Mouse (Mus musculus): Measurements from ENCODE around the gene Icos. TPM values are rescaled to one million over a fixed set of nuclear protein-coding genes. Genes with fewer than 3 reads are reported as not detected.

The Icos gene
- polyA plus RNA-seq, 1 experiment from 2014 or later = 0.09 TPM

GRCm38 (mm10) chr1:60941056-60942048 is 36.4 kb upstream of the Icos start:
- no peaks in the 10 kb centered on the region for H3K27me3 ChIP-seq (replicated peaks; ENCODE audit: control insufficient read depth, insufficient read depth, low read length)
- no peak overlapping the region for H3K4me2 ChIP-seq (ENCODE audit: low read length)
- no peak overlapping the region for H3K27ac ChIP-seq (ENCODE audit: low read length)
- no peak overlapping the region for H3K4me3 ChIP-seq (replicated peaks; ENCODE audit: low read length)
- no peaks in the 10 kb centered on the region for H3K4me1 ChIP-seq (replicated peaks; ENCODE audit: control insufficient read depth, insufficient read depth, low read length)
- no peaks in the 10 kb centered on the region for H3K9me3 ChIP-seq (ENCODE audit: control insufficient read depth, low read length)
- no peak overlapping the region for H3K9ac ChIP-seq (replicated peaks; ENCODE audit: low read depth, low read length)
- no peak for ATAC-seq
- WGBS = 96% methylated on average over 5 of the region's 5 CpGs
- H3K36me3 ChIP-seq (ENCODE audit: control insufficient read depth, insufficient read depth) = no peaks in the 10 kb centered on the region

- Histone ChIP-seq H3K4me2 (ENCODE audit: low read length) (no peak overlapping the region), H3K27ac (ENCODE audit: low read length) (no peak overlapping the region), H3K4me3 (replicated peaks; ENCODE audit: low read length) (no peak overlapping the region), H3K36me3 (ENCODE audit: control insufficient read depth, insufficient read depth) (no peaks in the 10 kb centered on the region), H3K9ac (replicated peaks; ENCODE audit: low read depth, low read length) (no peak overlapping the region), H3K9me3 (ENCODE audit: control insufficient read depth, low read length) (no peaks in the 10 kb centered on the region), H3K27me3 (replicated peaks; ENCODE audit: control insufficient read depth, insufficient read depth, low read length) (no peaks in the 10 kb centered on the region), H3K4me1 (replicated peaks; ENCODE audit: control insufficient read depth, insufficient read depth, low read length) (no peaks in the 10 kb centered on the region)
- 82% methylated on average over 2 of the region's 2 CpGs for WGBS
- no peak for ATAC-seq
Observed at GRCm38 (mm10) chr1:60942921-60943320, 34.8 kb upstream of the Icos start.

- no peak overlapping the region for H3K4me2 ChIP-seq (ENCODE audit: low read length)
- H3K36me3 ChIP-seq (ENCODE audit: control insufficient read depth, insufficient read depth) = no peaks in the 10 kb centered on the region
- ATAC-seq = no peak
- H3K4me3 ChIP-seq (replicated peaks; ENCODE audit: low read length) = no peak overlapping the region
- WGBS = 81% methylated on average over 8 of the region's 8 CpGs
- H3K27me3 ChIP-seq (replicated peaks; ENCODE audit: control insufficient read depth, insufficient read depth, low read length) = no peaks in the 10 kb centered on the region
- no peak overlapping the region for H3K27ac ChIP-seq (ENCODE audit: low read length)
- H3K9me3 ChIP-seq (ENCODE audit: control insufficient read depth, low read length) = no peaks in the 10 kb centered on the region
- H3K4me1 ChIP-seq (replicated peaks; ENCODE audit: control insufficient read depth, insufficient read depth, low read length) = no peaks in the 10 kb centered on the region
- no peak overlapping the region for H3K9ac ChIP-seq (replicated peaks; ENCODE audit: low read depth, low read length)
Observed at GRCm38 (mm10) chr1:60945633-60946401, 31.9 kb upstream of the Icos start.

- Histone ChIP-seq H3K4me3 (replicated peaks; ENCODE audit: low read length) (no peak overlapping the region), H3K4me1 (replicated peaks; ENCODE audit: control insufficient read depth, insufficient read depth, low read length) (no peaks in the 10 kb centered on the region), H3K4me2 (ENCODE audit: low read length) (no peak overlapping the region), H3K36me3 (ENCODE audit: control insufficient read depth, insufficient read depth) (no peaks in the 10 kb centered on the region), H3K27ac (ENCODE audit: low read length) (no peak overlapping the region), H3K27me3 (replicated peaks; ENCODE audit: control insufficient read depth, insufficient read depth, low read length) (no peaks in the 10 kb centered on the region), H3K9me3 (ENCODE audit: control insufficient read depth, low read length) (no peaks in the 10 kb centered on the region), H3K9ac (replicated peaks; ENCODE audit: low read depth, low read length) (no peak overlapping the region)
- 84% methylated on average over 6 of the region's 6 CpGs for WGBS
- ATAC-seq = no peak
Observed at GRCm38 (mm10) chr1:60948112-60948511, 29.6 kb upstream of the Icos start.

GRCm38 (mm10) chr1:60952958-60953357 is 24.8 kb upstream of the Icos start:
- H3K27me3 ChIP-seq (replicated peaks; ENCODE audit: control insufficient read depth, insufficient read depth, low read length) = no peaks in the 10 kb centered on the region
- no peaks in the 10 kb centered on the region for H3K36me3 ChIP-seq (ENCODE audit: control insufficient read depth, insufficient read depth)
- WGBS = 79% methylated on average over 7 of the region's 7 CpGs
- no peak overlapping the region for H3K9ac ChIP-seq (replicated peaks; ENCODE audit: low read depth, low read length)
- H3K4me3 ChIP-seq (replicated peaks; ENCODE audit: low read length) = no peak overlapping the region
- no peak overlapping the region for H3K27ac ChIP-seq (ENCODE audit: low read length)
- ATAC-seq = no peak
- H3K4me1 ChIP-seq (replicated peaks; ENCODE audit: control insufficient read depth, insufficient read depth, low read length) = no peaks in the 10 kb centered on the region
- no peaks in the 10 kb centered on the region for H3K9me3 ChIP-seq (ENCODE audit: control insufficient read depth, low read length)
- H3K4me2 ChIP-seq (ENCODE audit: low read length) = no peak overlapping the region

GRCm38 (mm10) chr1:60953686-60954085 is 24.0 kb upstream of the Icos start:
- Histone ChIP-seq H3K4me3 (replicated peaks; ENCODE audit: low read length) (no peak overlapping the region), H3K4me1 (replicated peaks; ENCODE audit: control insufficient read depth, insufficient read depth, low read length) (no peaks in the 10 kb centered on the region), H3K9ac (replicated peaks; ENCODE audit: low read depth, low read length) (no peak overlapping the region), H3K9me3 (ENCODE audit: control insufficient read depth, low read length) (no peaks in the 10 kb centered on the region), H3K36me3 (ENCODE audit: control insufficient read depth, insufficient read depth) (no peaks in the 10 kb centered on the region), H3K27me3 (replicated peaks; ENCODE audit: control insufficient read depth, insufficient read depth, low read length) (no peaks in the 10 kb centered on the region), H3K27ac (ENCODE audit: low read length) (no peak overlapping the region), H3K4me2 (ENCODE audit: low read length) (no peak overlapping the region)
- WGBS = 97% methylated on average over 7 of the region's 7 CpGs
- ATAC-seq = no peak

- no peaks in the 10 kb centered on the region for H3K4me1 ChIP-seq (replicated peaks; ENCODE audit: control insufficient read depth, insufficient read depth, low read length)
- H3K4me2 ChIP-seq (ENCODE audit: low read length) = no peak overlapping the region
- H3K4me3 ChIP-seq (replicated peaks; ENCODE audit: low read length) = no peak overlapping the region
- no peak for ATAC-seq
- H3K36me3 ChIP-seq (ENCODE audit: control insufficient read depth, insufficient read depth) = no peaks in the 10 kb centered on the region
- no peak overlapping the region for H3K9ac ChIP-seq (replicated peaks; ENCODE audit: low read depth, low read length)
- no peak overlapping the region for H3K27ac ChIP-seq (ENCODE audit: low read length)
- H3K27me3 ChIP-seq (replicated peaks; ENCODE audit: control insufficient read depth, insufficient read depth, low read length) = no peaks in the 10 kb centered on the region
- no peaks in the 10 kb centered on the region for H3K9me3 ChIP-seq (ENCODE audit: control insufficient read depth, low read length)
- 54% methylated on average over 2 of the region's 2 CpGs for WGBS
Observed at GRCm38 (mm10) chr1:60954759-60955158, 23.0 kb upstream of the Icos start.

GRCm38 (mm10) chr1:60955186-60955585 is 22.5 kb upstream of the Icos start:
- no peak for ATAC-seq
- 93% methylated on average over 3 of the region's 3 CpGs for WGBS
- H3K9me3 ChIP-seq (ENCODE audit: control insufficient read depth, low read length) = no peaks in the 10 kb centered on the region

GRCm38 (mm10) chr1:60956196-60956595 is 21.5 kb upstream of the Icos start:
- Histone ChIP-seq H3K9ac (replicated peaks; ENCODE audit: low read depth, low read length) (no peak overlapping the region), H3K27me3 (replicated peaks; ENCODE audit: control insufficient read depth, insufficient read depth, low read length) (no peaks in the 10 kb centered on the region), H3K9me3 (ENCODE audit: control insufficient read depth, low read length) (no peaks in the 10 kb centered on the region), H3K4me3 (replicated peaks; ENCODE audit: low read length) (no peak overlapping the region), H3K27ac (ENCODE audit: low read length) (no peak overlapping the region), H3K4me1 (replicated peaks; ENCODE audit: control insufficient read depth, insufficient read depth, low read length) (no peaks in the 10 kb centered on the region), H3K36me3 (ENCODE audit: control insufficient read depth, insufficient read depth) (no peaks in the 10 kb centered on the region), H3K4me2 (ENCODE audit: low read length) (no peak overlapping the region)
- WGBS = 86% methylated on average over 6 of the region's 6 CpGs
- ATAC-seq = no peak

More at GRCm38 (mm10) chr1:60955186-60955585, 22.5 kb upstream of the Icos start:
- Histone ChIP-seq H3K4me2 (ENCODE audit: low read length) (no peak overlapping the region), H3K27me3 (replicated peaks; ENCODE audit: control insufficient read depth, insufficient read depth, low read length) (no peaks in the 10 kb centered on the region), H3K36me3 (ENCODE audit: control insufficient read depth, insufficient read depth) (no peaks in the 10 kb centered on the region), H3K9ac (replicated peaks; ENCODE audit: low read depth, low read length) (no peak overlapping the region), H3K27ac (ENCODE audit: low read length) (no peak overlapping the region), H3K4me1 (replicated peaks; ENCODE audit: control insufficient read depth, insufficient read depth, low read length) (no peaks in the 10 kb centered on the region), H3K4me3 (replicated peaks; ENCODE audit: low read length) (no peak overlapping the region)

All from forebrain, embryonic 16.5 days (tissue).